Mouse (Mus musculus) urinary bladder, postnatal 4 days (tissue): Measurements from ENCODE around the gene Dmrta1.
"Not testable (repeated sequence)": the region's sequence is repeated elsewhere in the genome, so short reads cannot be mapped to it uniquely, and the experiment has no call there.

Source experiments
- DNase-seq, 2 experiments: peaks; one replicate each; pipeline ENCODE4 v3.0.0; 2021 to 2022; ENCODE audit warnings: low spot score in 2 of 2

Dmrta1 gene

GRCm38 (mm10) chr4:89679195-89679594 lies at the start of gene Dmrta1:
TSS of gene Dmrta1 (plus strand) at chr4:89679436.
- DNase-seq: no peak

GRCm38 (mm10) chr4:89630374-89631079 lies 48.7 kb upstream of the Dmrta1 start:
- no peak for DNase-seq

GRCm38 (mm10) chr4:89631560-89631959 lies 47.7 kb upstream of the Dmrta1 start:
- DNase-seq: no peak

DNA sequence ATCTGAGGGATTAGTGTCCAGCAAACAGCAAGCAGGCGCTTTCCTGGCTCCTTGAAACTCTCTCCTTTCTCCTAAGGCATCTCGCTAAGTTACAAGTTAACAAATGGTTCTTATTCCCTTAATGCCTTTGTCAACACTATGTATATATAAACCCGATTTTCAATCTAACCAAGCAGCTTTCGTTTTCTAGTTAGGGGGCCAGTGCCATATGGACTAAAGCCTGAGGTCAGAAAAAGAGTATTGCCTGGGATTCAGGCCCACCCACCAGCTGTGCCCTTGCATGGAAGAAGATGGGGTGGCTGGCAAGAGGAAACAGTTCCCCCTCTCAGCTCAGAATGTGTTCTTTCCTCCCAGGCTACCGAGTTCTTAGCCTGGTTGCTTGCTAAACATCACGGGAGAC lies 40.6 kb upstream of the Dmrta1 start:
- no peak for DNase-seq

- DNase-seq: no peak
These were observed 34.8 kb upstream of the Dmrta1 start for GRCm38 (mm10) chr4:89644235-89645115.

DNA sequence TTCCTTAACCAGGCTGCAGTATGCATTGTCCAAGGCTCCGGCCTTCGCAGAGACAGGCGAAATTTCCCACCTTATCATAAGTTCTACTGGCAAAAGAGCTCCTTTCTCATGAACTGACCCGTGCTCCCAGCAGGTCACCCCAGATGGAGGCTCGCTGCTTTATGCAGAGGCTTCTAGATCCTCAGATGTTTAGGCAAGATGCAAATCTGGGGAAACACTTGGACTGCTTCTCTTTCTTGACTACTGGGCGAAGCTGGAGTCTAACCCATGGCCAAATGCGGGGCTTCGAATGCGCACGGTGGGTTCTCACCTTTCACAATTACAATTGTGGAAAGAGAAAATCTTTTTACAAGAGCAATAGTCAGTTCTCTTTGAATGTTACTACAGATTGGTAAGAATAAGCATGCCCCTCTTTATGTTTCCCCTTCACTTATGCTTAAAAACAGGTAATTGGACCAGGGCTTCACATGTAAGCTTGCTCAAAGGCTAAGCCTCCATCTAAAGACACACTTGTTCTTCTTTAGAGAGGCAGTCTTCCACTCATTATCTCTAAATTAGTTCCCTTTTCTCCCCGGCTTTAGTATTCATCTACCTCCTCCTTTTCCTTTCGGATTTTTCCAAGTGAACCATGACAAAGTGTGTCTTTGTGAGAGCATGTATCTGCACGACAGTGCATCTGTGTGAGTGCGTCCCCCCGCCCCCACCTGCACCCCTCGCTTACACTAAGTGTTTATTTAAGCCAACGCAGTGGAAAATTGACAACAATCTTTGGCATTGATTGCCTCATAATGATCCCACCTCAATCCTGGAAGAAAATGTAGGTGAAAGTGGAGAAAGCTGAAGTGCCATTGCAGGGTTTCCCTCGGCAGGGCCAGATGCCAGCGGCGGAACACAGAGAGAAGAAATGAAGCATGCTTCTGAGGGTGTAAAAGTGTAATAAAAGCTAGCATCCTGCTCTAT lies 28.6 kb upstream of the Dmrta1 start:
- no peak for DNase-seq

DNA sequence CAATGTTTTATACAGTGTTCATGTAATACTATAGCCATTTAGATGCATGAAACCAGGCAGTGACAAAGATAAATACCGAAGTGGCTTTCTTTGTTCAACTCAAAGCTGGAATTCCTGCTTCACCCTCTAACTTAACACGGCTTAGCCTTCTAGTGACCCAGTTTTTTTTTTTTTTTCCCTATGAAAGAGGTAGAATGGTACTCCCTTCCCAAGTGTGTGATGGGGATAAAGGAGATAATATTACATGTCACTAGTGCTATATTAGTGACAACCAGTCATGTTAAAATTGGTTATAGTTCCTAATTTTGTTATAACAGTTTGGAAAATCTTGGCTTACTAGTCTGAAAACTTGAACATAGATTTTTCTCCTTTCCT lies 27.9 kb upstream of the Dmrta1 start:
- no peak for DNase-seq

- no peak for DNase-seq
These were observed 27.5 kb upstream of the Dmrta1 start for GRCm38 (mm10) chr4:89651779-89652178.

DNA sequence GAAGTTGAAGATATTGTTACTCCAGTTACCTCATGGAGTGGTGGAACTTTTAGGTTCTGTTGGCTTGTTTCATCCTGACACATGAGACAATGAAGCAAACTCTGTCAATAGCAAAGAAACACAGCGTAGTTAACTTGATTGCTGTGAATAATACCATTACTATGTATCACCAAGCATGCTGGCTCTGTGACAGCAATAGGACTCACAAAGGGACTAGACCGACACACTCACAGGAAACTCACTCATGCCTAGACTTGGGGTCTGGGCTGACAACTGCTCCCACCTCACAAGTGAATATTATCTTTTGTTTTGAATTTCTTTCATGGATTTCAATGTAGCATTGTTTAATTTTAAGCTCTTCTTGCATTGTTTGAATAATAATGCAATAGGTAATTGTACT lies 15.8 kb upstream of the Dmrta1 start:
- DNase-seq: no peak

DNA sequence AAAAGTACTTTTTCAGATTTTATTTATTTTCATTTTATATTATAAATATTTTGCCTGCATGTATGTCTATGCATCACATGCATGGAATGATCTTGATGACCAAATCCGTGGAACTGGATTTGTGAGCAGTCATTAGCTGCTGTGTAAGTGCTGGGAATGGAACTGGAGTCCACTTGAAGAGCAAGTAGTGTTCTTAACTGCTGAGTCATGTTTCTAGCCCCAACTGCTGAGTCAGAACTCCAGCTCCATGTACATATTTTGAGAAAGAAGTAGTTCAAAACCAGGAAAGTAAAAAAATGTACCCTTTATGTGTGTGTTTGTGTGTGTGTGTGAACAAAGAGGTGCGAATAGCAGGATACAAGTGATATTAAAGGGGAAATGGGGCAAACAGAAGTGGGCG lies 4.5 kb upstream of the Dmrta1 start:
- no peak for DNase-seq

GRCm38 (mm10) chr4:89677903-89678302 lies 1.3 kb upstream of the Dmrta1 start:
- DNase-seq: no peak

GRCm38 (mm10) chr4:89678713-89679112 lies 523 bp upstream of the Dmrta1 start:
- DNase-seq: no peak

GRCm38 (mm10) chr4:89687961-89688803 lies 8.9 kb downstream of the Dmrta1 start:
- DNase-seq: peak in 1 of 2 experiments; percentile 42

DNA sequence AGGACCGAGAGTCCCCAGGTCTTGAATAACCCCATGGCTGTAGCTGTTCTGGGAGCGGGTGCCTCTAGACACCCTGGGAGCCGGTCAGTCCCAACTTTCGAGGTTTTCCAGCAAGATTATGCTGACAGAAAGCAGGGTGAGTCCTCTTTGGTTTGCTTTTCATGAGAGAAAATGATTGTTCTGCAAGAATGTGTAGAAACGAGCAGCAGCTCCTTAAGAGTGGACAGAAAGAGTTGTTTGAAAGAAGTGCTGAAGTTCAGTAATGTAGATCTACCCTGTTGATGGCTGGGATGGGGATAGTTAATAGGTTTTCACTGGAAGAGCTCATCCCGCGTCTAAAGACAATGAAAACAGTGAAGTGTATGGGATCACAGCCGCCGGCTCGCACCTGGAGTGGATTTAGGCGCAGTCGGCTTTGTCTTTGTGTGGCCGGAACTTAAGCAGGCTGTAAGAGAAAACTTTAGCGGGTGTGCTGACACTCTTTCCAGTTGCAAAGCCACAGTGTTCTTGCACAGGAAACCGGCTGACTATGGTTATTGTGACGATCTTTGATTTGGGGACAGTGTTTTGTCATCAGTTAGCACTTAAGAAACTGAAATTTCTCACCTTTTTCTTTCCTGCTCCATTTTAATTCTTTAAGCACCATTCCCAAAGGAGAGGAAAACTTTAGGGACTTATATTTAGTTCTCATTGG lies 9.7 kb downstream of the Dmrta1 start:
- DNase-seq: no peak

DNA sequence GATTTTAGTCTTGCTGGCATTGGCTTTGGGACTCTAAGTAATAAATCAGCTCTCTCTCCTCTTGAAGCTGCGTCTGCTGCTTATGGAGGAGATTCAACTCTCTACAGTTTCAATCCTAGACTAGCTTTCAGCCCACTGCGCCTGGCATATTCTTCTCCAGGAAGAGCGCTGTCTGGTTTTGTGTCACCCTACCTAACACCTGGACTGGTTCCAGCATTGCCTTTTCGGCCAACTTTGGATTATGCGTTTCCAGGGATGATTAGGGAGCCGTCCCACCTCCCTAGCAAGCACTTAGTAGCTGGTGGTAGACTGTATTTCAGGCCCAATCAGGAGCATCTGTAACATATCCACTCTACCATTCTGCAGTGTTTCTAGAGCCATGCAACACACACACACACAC lies 12.7 kb downstream of the Dmrta1 start:
- no peak for DNase-seq

GRCm38 (mm10) chr4:89692780-89693179 lies 13.5 kb downstream of the Dmrta1 start:
- no peak for DNase-seq

GRCm38 (mm10) chr4:89695589-89695988 lies 16.4 kb downstream of the Dmrta1 start:
- DNase-seq: no peak

GRCm38 (mm10) chr4:89697951-89698350 lies 18.7 kb downstream of the Dmrta1 start:
- DNase-seq: no peak

- not testable (repeated sequence) for DNase-seq
These were observed 44.4 kb downstream of the Dmrta1 start for GRCm38 (mm10) chr4:89723526-89724190.
